Mouse (Mus musculus): ENCODE data around the gene Nup210l.

- TF ChIP-seq USF1 (IDR thresholded peaks at IDR 0.05; ENCODE audit: low read depth) (no peak), CTCF (IDR thresholded peaks at IDR 0.05; ENCODE audit: control insufficient read depth, insufficient read depth, insufficient read length) (no peak), CEBPB (IDR thresholded peaks at IDR 0.05; ENCODE audit: low read depth) (no peak), MYOD1 (IDR thresholded peaks at IDR 0.05; ENCODE audit: control insufficient read depth, insufficient read length, low read depth) (no peak)
Measured at GRCm38 (mm10) chr3:90115526-90115925, 11.6 kb downstream of the Nup210l start.

Measured in C2C12 (cell line).